Mouse (Mus musculus) neural tube, embryonic 14.5 days (tissue): Measurements from ENCODE around the gene 9030025P20Rik. TPM values are rescaled to one million over a fixed set of nuclear protein-coding genes. Genes with fewer than 3 reads are reported as not detected.
"Not testable (repeated sequence)": the region's sequence is repeated elsewhere in the genome, so short reads cannot be mapped to it uniquely, and the experiment has no call there.

Experiments used
- ATAC-seq: fragments of 200-750 bp; cut with Nextera tagmentation; 2 replicates; pipeline ENCODE4 v1.8.0; 2017; ENCODE audit warnings: low read depth, mild to moderate bottlenecking, moderate TSS enrichment, moderate library complexity
- H3K27ac ChIP-seq: fragments of 300-500 bp; sonication (generic); 2 replicates; pipeline ENCODE4 v1.5.1; 2014; ENCODE audit warnings: low read depth, mild to moderate bottlenecking, control low read depth, low read length, moderate library complexity, mixed read lengths
- H3K27me3 ChIP-seq: fragments of 300-500 bp; sonication (generic); 2 replicates; pipeline ENCODE4 v1.6.1; 2014; ENCODE audit warnings: low read length; ENCODE audit not compliant: control insufficient read depth, insufficient read depth
- H3K36me3 ChIP-seq: fragments of 300-500 bp; sonication (generic); 2 replicates; pipeline ENCODE4 v1.6.1; 2014; ENCODE audit warnings: low read length, mixed read lengths; ENCODE audit not compliant: control insufficient read depth, insufficient read depth
- H3K4me1 ChIP-seq: fragments of 300-500 bp; sonication (generic); 2 replicates; pipeline ENCODE4 v1.6.1; 2014; ENCODE audit warnings: low read length; ENCODE audit not compliant: control insufficient read depth, insufficient read depth
- H3K4me2 ChIP-seq: fragments of 300-500 bp; sonication (generic); 2 replicates; pipeline ENCODE4 v1.6.1; 2014; ENCODE audit warnings: mild to moderate bottlenecking, low read depth, low read length, control low read depth
- H3K4me3 ChIP-seq: fragments of 300-500 bp; sonication (generic); 2 replicates; pipeline ENCODE4 v1.5.1; 2014; ENCODE audit warnings: low read depth, low read length, control low read depth, mixed read lengths
- H3K9ac ChIP-seq: fragments of 300-500 bp; sonication (generic); replicated peaks from 2 replicates; pipeline ENCODE4 v1.6.1; 2014; ENCODE audit warnings: low read depth, mild to moderate bottlenecking, control low read depth, low read length, mixed read lengths
- H3K9me3 ChIP-seq: fragments of 300-500 bp; sonication (generic); 2 replicates; pipeline ENCODE4 v1.6.1; 2016; ENCODE audit warnings: low read length; ENCODE audit not compliant: control insufficient read depth
- WGBS: fragments of 180-500 bp; shearing (Covaris S2); extraction: QIAGEN DNeasy Blood & Tissue Kit; methylation state at CpG from one replicate; pipeline ENCODE4 v1.1.7; 2014; 5-methylcytosine and 5-hydroxymethylcytosine counted together
- polyA plus RNA-seq: library from polyadenylated mRNA; unstranded; fragments of >200 nt; fragmentation: Nextera tagmentation; extraction: Ambion mirVana; gene quantifications from 2 replicates; pipeline ENCODE4 v1.2.1, GENCODE M21; 2014

9030025P20Rik gene
- polyA plus RNA-seq, 1 experiment from 2014 or later, result 6.9 TPM

GRCm38 (mm10) chr17:15009706-15010413 lies 31.6 kb downstream of the 9030025P20Rik start, which contains the start of gene Gm3435:
Gene Gm3435 (plus strand): TSS chr17:15010176.
- not testable (repeated sequence) for H3K4me2 ChIP-seq, H3K27ac ChIP-seq
- no CpG with 5 or more reads among the region's 60 CpGs for WGBS

GRCm38 (mm10) chr17:15021503-15022220 lies 43.4 kb downstream of the 9030025P20Rik start:
- WGBS, result 65% methylated on average over 3 of the region's 3 CpGs
- not testable (repeated sequence) for H3K27me3 ChIP-seq, H3K4me3 ChIP-seq, H3K27ac ChIP-seq, H3K36me3 ChIP-seq, H3K4me1 ChIP-seq, H3K9me3 ChIP-seq, ATAC-seq, H3K4me2 ChIP-seq, H3K9ac ChIP-seq

More at GRCm38 (mm10) chr17:15009706-15010413, 31.6 kb downstream of the 9030025P20Rik start, which contains the start of gene Gm3435:
- not testable (repeated sequence) for H3K27me3 ChIP-seq, H3K9me3 ChIP-seq, H3K4me1 ChIP-seq, H3K9ac ChIP-seq, H3K36me3 ChIP-seq, H3K4me3 ChIP-seq
- peak; percentile 98 for ATAC-seq

GRCm38 (mm10) chr17:15023878-15024492 lies 45.7 kb downstream of the 9030025P20Rik start:
- not testable (repeated sequence) for H3K27ac ChIP-seq, H3K27me3 ChIP-seq, H3K4me1 ChIP-seq, H3K36me3 ChIP-seq, H3K4me2 ChIP-seq, H3K9ac ChIP-seq, H3K4me3 ChIP-seq, H3K9me3 ChIP-seq
- ATAC-seq, result peak; percentile 76
- WGBS, result no CpG with 5 or more reads among the region's 97 CpGs

GRCm38 (mm10) chr17:15024502-15025193 lies 46.4 kb downstream of the 9030025P20Rik start:
- not testable (repeated sequence) for H3K27me3 ChIP-seq, H3K27ac ChIP-seq, H3K4me3 ChIP-seq, H3K36me3 ChIP-seq, H3K9me3 ChIP-seq, H3K9ac ChIP-seq, H3K4me2 ChIP-seq, H3K4me1 ChIP-seq
- WGBS, result no CpG with 5 or more reads among the region's 48 CpGs
- peak; percentile 90 for ATAC-seq

- WGBS, result no CpG with 5 or more reads among the region's 6 CpGs
- not testable (repeated sequence) for H3K4me2 ChIP-seq, ATAC-seq, H3K27me3 ChIP-seq, H3K36me3 ChIP-seq, H3K9me3 ChIP-seq, H3K27ac ChIP-seq, H3K9ac ChIP-seq, H3K4me3 ChIP-seq, H3K4me1 ChIP-seq
Observed at GRCm38 (mm10) chr17:15025513-15025912, 47.2 kb downstream of the 9030025P20Rik start.

GRCm38 (mm10) chr17:15031414-15031813 lies 53.1 kb downstream of the 9030025P20Rik start:
- not testable (repeated sequence) for H3K9me3 ChIP-seq, ATAC-seq, H3K27ac ChIP-seq, H3K4me1 ChIP-seq, H3K9ac ChIP-seq, H3K4me2 ChIP-seq, H3K36me3 ChIP-seq, H3K27me3 ChIP-seq, H3K4me3 ChIP-seq
- WGBS, result no CpG with 5 or more reads among the region's 4 CpGs

- not testable (repeated sequence) for H3K9me3 ChIP-seq, H3K4me1 ChIP-seq, H3K4me2 ChIP-seq, H3K36me3 ChIP-seq, H3K4me3 ChIP-seq, H3K27me3 ChIP-seq, H3K9ac ChIP-seq, H3K27ac ChIP-seq
- WGBS, result no CpG with 5 or more reads among the region's 3 CpGs
- 0 out of 2 replicates have a peak, but pooled peaks have one; percentile 19 for ATAC-seq
Observed at GRCm38 (mm10) chr17:15040455-15040854, 62.2 kb downstream of the 9030025P20Rik start.
